Mouse (Mus musculus) megakaryocyte, embryonic 14.5 days (primary cell): ENCODE measurements around the gene Sncg.

Experiments
- FLI1 ChIP-seq: IDR thresholded peaks from 2 replicates; pipeline ENCODE4 v1.6.1; 2012; ENCODE audit warnings: low read length, inconsistent platforms, mixed read lengths
- GATA1 ChIP-seq: IDR thresholded peaks from 3 replicates; pipeline ENCODE4 v1.6.1; 2012; ENCODE audit warnings: mixed read lengths, low read length, inconsistent platforms, borderline replicate concordance

- TF ChIP-seq GATA1: no peak
- no peak for TF ChIP-seq FLI1
Measured at GRCm38 (mm10) chr14:34372646-34373045, 1.9 kb downstream of the Sncg start.
